Mouse (Mus musculus) heart, embryonic 13.5 days (tissue): ENCODE data around the gene Utp4. TPM values are rescaled to one million over a fixed set of nuclear protein-coding genes. Genes with fewer than 3 reads are reported as not detected.

Source experiments
- ATAC-seq: fragments of 200-750 bp; cut with Nextera tagmentation; 2 replicates; pipeline ENCODE4 v1.8.0; 2017; ENCODE audit warnings: moderate TSS enrichment; ENCODE audit not compliant: insufficient number of reproducible peaks, low FRiP score, low TSS enrichment; ENCODE audit errors: extremely low read depth
- H3K27ac ChIP-seq: fragments of 300-500 bp; sonication (generic); replicated peaks from 2 replicates; pipeline ENCODE4 v1.5.1; 2015; ENCODE audit warnings: moderate library complexity, mild to moderate bottlenecking, inconsistent platforms
- H3K27me3 ChIP-seq: fragments of 300-500 bp; sonication (generic); replicated peaks from 2 replicates; pipeline ENCODE4 v1.6.1; 2015; ENCODE audit warnings: mild to moderate bottlenecking, inconsistent platforms
- H3K36me3 ChIP-seq: fragments of 300-500 bp; sonication (generic); 2 replicates; pipeline ENCODE4 v1.6.1; 2015; ENCODE audit warnings: mild to moderate bottlenecking, inconsistent platforms
- H3K4me1 ChIP-seq: fragments of 300-500 bp; sonication (generic); 2 replicates; pipeline ENCODE4 v1.6.1; 2015; ENCODE audit warnings: inconsistent platforms
- H3K4me2 ChIP-seq: fragments of 300-500 bp; sonication (generic); 2 replicates; pipeline ENCODE4 v1.6.1; 2015; ENCODE audit warnings: inconsistent platforms, mild to moderate bottlenecking, moderate library complexity
- H3K4me3 ChIP-seq: fragments of 300-500 bp; sonication (generic); 2 replicates; pipeline ENCODE4 v1.5.1; 2015; ENCODE audit warnings: moderate library complexity, mild to moderate bottlenecking, inconsistent platforms
- H3K9ac ChIP-seq: fragments of 300-500 bp; sonication (generic); 2 replicates; pipeline ENCODE4 v1.6.1; 2015; ENCODE audit warnings: inconsistent platforms, mild to moderate bottlenecking, moderate library complexity
- H3K9me3 ChIP-seq: fragments of 300-500 bp; sonication (generic); 2 replicates; pipeline ENCODE4 v1.6.1; 2016; ENCODE audit warnings: inconsistent platforms
- WGBS: fragments of 180-500 bp; shearing (Covaris S2); methylation state at CpG from one replicate; pipeline ENCODE4 v1.1.7; 2015; ENCODE audit warnings: mixed read lengths; 5-methylcytosine and 5-hydroxymethylcytosine counted together
- polyA plus RNA-seq: library from polyadenylated mRNA; unstranded; fragments of >200 nt; fragmentation: Nextera tagmentation; extraction: Ambion mirVana; gene quantifications from 2 replicates; pipeline ENCODE4 v1.2.1, GENCODE M21; 2015

The Utp4 gene
- polyA plus RNA-seq, 1 experiment from 2014 or later, result 43.6 TPM

DNA sequence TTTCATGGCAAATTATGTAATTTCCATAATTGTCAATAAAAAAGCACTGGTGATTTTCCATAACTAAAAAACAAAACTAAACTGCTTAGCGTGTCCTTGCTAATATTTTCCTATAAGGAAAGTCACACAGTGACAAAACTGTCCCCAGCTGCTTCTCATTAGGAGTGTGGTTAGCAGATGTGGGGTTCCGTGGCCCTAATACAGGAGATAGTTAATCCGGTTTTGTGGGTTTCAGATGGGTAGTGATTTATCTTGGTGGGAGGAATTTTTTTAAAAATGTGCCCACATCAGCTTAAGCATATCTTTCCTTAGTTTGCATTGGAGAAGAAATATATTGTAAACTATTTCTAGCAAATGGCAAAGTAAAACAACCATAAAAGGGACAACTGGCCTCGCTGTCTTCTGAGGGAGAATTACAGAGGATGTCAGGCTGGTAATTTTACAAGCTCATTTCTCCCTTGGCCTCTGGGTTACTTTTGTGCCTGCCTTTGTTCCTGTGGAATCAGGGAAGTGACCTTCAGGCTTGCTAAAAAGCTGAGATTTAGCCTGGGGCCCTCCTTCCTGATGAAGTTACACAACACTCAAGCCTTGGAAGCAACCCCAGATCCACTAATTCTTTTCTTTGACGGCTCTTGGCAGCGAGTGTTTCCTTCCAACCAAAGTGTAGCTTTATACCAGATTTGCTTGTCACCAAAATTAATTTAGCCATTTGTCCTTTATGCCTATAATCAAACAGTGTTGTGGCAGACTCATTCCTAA, 35.9 kb downstream of the Utp4 start:
- ATAC-seq, result no peak

GRCm38 (mm10) chr8:106929921-106930320, 36.5 kb downstream of the Utp4 start:
- Histone ChIP-seq H3K27ac (peak overlapping the region; percentile 66), H3K27me3 (no peaks in the 10 kb centered on the region), H3K4me1 (peaks cover 23% of the 10 kb centered on the region), H3K4me3 (no peak overlapping the region), H3K9me3 (no peaks in the 10 kb centered on the region), H3K4me2 (no peak overlapping the region), H3K36me3 (no peaks in the 10 kb centered on the region), H3K9ac (no peak overlapping the region)
- no peak for ATAC-seq
- WGBS, result 73% methylated on average over 5 of the region's 5 CpGs

More for the DNA sequence above, 35.9 kb downstream of the Utp4 start:
- Histone ChIP-seq H3K4me3 (no peak overlapping the region), H3K27me3 (no peaks in the 10 kb centered on the region), H3K4me2 (no peak overlapping the region), H3K9ac (no peak overlapping the region), H3K27ac (peak overlapping the region; percentile 66), H3K36me3 (no peaks in the 10 kb centered on the region), H3K4me1 (peaks cover 27% of the 10 kb centered on the region), H3K9me3 (no peaks in the 10 kb centered on the region)
- 63% methylated on average over 6 of the region's 6 CpGs for WGBS

DNA sequence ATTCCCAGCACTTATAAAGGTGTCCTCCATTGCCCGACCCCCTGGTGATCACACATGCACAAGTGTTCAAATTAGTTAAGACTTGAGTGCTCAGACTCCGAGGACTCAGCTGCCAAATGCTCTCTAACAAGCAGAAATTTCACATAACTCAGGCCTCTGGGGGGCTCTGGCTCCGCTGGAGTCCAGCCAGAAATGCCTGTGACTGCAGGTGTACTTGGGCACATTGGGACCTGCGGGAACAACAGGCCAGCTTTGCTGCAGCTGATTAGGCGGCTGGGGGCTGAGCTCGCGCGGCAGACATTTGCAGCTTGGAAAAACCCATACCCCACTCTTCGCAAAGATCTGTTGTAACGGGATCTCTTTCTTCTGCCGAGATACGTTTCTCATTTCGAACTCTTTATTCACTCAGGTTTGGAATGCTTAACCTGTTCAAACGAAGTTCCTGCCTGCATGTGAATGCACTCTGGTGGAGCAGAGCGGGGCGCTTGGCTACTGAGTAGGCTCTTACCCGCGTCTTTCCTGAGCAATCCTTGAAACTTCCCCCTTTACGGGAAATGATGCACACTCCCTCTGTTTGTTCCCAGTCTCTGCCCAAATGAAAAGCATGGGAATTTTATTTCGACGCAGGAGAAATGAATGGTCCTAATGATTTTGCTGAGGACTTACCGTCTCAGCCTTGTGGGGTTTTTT, 39.1 kb downstream of the Utp4 start:
- WGBS, result 13% methylated on average over 22 of the region's 22 CpGs
- Histone ChIP-seq H3K9ac (peak overlapping the region; percentile 64), H3K27ac (peak overlapping the region; percentile 20; the same call in 1 of the 2 replicates)

DNA sequence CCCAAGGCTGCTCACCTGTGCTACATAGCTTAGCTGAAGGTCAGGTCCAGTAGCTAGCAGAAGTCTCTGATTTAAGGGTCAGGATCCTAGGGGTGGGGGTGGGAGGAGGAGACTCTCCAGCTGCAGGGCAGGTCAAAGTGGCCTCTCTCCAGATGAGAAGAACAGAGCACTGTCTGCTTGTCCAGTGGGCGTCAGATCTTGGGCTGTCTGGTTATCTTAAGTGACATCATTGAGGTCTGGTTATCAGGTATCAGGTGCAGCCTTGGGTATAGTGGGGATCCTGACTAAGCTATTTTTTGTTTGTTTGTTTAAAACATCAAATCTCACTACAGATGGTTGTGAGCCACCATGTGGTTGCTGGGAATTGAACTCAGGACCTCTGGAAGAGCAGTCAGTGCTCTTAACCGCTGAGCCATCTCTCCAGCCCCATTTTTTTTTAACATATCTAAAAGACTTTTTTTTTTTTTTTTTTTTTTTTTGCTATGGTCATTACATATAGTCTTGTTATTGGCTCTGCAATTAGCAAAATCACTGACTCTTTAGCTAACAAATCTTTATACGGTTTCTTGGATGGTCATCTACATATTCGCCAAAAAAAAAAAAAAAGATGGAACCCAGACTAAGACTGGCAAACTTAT, 40.2 kb downstream of the Utp4 start:
- 85% methylated on average over 4 of the region's 4 CpGs for WGBS

More for the DNA sequence above, 39.1 kb downstream of the Utp4 start:
- no peaks in the 10 kb centered on the region for H3K36me3 ChIP-seq
- H3K4me2 ChIP-seq, result peak overlapping the region; percentile 69
- peak overlapping the region; percentile 38 for H3K4me3 ChIP-seq
- H3K4me1 ChIP-seq, result peaks cover 34% of the 10 kb centered on the region
- H3K9me3 ChIP-seq, result no peaks in the 10 kb centered on the region
- ATAC-seq, result no peak
- H3K27me3 ChIP-seq, result no peaks in the 10 kb centered on the region

GRCm38 (mm10) chr8:106934226-106934977, 41.0 kb downstream of the Utp4 start:
- H3K4me1 ChIP-seq, result peaks cover 44% of the 10 kb centered on the region
- no peaks in the 10 kb centered on the region for H3K27me3 ChIP-seq
- H3K9ac ChIP-seq, result no peak overlapping the region
- H3K4me2 ChIP-seq, result no peak overlapping the region
- H3K9me3 ChIP-seq, result no peaks in the 10 kb centered on the region
- no peak overlapping the region for H3K27ac ChIP-seq
- no peak for ATAC-seq
- no peak overlapping the region for H3K4me3 ChIP-seq
- 73% methylated on average over 16 of the region's 16 CpGs for whole genome bisulfite sequencing
- H3K36me3 ChIP-seq, result no peaks in the 10 kb centered on the region

More for the DNA sequence above, 40.2 kb downstream of the Utp4 start:
- H3K27ac ChIP-seq, result no peak overlapping the region
- H3K27me3 ChIP-seq, result no peaks in the 10 kb centered on the region
- peaks cover 42% of the 10 kb centered on the region for H3K4me1 ChIP-seq
- H3K36me3 ChIP-seq, result no peaks in the 10 kb centered on the region
- H3K4me2 ChIP-seq, result no peak overlapping the region
- no peak overlapping the region for H3K4me3 ChIP-seq
- no peak for ATAC-seq
- no peak overlapping the region for H3K9ac ChIP-seq
- H3K9me3 ChIP-seq, result no peaks in the 10 kb centered on the region

DNA sequence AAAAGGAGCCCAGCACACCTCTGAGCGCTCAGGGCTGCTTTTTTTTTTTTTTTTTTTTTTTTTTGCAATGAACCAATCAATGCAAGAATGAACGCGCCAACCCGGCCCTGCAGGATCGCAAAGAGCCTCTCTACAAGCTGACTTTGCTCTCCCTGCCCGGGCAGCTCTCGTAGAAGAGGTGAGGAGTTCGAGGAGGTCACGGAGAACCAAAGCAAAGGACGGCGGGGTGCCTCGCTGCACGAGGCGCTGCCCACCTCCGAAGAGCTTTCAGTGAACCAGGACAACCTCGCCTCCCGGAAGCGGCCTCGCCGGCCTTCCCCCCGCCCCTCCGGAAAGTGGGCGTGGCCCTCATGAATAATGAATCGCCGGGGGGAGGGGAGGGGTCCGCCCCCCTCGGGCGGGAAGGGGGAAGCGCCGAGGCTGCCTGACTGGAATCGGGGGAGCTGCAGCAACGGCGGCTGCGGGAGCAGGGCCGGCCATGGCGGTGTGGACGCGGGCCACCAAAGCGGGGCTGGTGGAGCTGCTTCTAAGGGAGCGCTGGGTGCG, 42.0 kb downstream of the Utp4 start, which contains the start of gene Sntb2:
Gene Sntb2 (plus strand): TSS at position 427 of the 546 bp plus-strand sequence.
- Histone ChIP-seq H3K9me3 (no peaks in the 10 kb centered on the region), H3K27me3 (no peaks in the 10 kb centered on the region), H3K9ac (peak within 1 kb of the TSS; percentile 96), H3K4me2 (peak within 1 kb of the TSS; percentile 93), H3K36me3 (no peaks in the 10 kb centered on the region), H3K4me3 (peak within 1 kb of the TSS; percentile 95), H3K4me1 (peaks cover 41% of the 10 kb centered on the region), H3K27ac (peak within 1 kb of the TSS; percentile 91)
- WGBS, result 1% methylated on average over 40 of the region's 41 CpGs
- peak; percentile 73; the same call in 1 of the 2 replicates for ATAC-seq

- Histone ChIP-seq H3K27ac (peak overlapping the region; percentile 91), H3K4me1 (peaks cover 41% of the 10 kb centered on the region), H3K4me3 (peak overlapping the region; percentile 95), H3K36me3 (no peaks in the 10 kb centered on the region), H3K27me3 (no peaks in the 10 kb centered on the region), H3K9me3 (no peaks in the 10 kb centered on the region), H3K4me2 (peak overlapping the region; percentile 93), H3K9ac (peak overlapping the region; percentile 96)
- ATAC-seq, result peak; percentile 65; the same call in 1 of the 2 replicates
- WGBS, result under 1% methylated on average over 70 of the region's 76 CpGs
Measured at GRCm38 (mm10) chr8:106935899-106936477, 42.6 kb downstream of the Utp4 start.

DNA sequence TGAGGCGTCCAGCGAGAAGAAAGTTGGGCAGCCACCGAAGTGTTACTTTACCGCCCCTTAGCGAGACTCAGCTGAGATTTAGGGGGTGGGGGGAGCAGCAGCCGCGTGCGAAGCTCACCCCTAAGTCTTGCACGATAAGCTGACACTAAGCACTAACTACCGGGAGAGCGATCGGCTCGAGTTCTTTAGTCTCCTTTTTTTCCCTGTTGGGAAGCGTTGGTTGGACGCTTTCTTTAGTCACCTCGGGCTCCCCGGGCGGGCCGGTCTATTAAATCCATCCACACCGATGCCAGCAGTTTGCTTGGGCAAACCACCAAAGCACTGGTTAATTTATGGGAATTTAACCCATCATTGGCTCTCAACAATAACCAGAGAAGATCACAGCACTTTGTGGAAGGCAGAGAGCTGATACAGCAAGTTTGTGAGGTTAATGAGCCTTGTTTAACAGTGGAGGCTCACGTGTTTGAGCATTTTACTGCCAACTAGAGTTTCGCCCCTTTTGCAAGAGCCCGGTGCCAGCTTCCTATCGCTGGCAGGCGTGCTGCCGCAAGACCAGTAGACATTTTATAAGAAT, 43.1 kb downstream of the Utp4 start:
- Histone ChIP-seq H3K27ac (peak overlapping the region; percentile 91), H3K9ac (peak overlapping the region; percentile 96), H3K4me2 (peak overlapping the region; percentile 93), H3K27me3 (no peaks in the 10 kb centered on the region), H3K9me3 (no peaks in the 10 kb centered on the region), H3K4me1 (peaks cover 41% of the 10 kb centered on the region), H3K4me3 (peak overlapping the region; percentile 95), H3K36me3 (no peaks in the 10 kb centered on the region)
- WGBS, result 2% methylated on average over 26 of the region's 26 CpGs
- ATAC-seq, result no peak

DNA sequence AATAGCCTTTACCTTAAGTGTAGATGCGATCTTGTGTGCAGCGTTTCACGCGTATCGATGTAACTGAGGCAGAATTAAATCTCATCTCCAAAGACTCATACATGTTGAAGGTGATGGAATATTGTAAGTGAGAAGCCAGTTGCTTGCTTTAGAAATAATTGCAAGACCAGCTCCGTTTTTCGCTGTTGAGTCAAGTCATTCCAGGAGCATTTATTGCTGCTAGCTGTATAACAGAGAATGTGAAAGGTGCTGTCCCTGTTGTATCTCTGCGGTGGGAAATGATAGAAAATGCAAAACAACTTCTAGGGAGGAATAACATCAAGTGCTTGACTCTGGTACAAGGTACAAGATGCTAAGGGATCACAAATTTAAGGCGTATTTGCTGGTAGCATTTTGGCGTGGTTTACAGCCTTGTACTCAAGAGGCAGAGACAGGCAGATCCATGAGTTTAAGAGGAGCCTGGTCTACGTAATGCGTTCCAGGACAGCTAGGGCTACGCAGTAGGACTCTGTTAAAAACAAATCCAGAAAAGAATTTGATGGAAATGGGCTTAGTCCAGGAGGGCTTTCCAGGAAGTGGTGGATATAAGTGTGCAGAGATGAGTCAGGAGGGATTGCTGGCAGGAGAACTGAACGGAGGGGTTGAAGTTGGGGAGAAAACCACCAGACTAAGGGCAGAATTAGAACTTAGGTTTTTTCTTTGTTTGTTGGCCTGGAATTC, 43.8 kb downstream of the Utp4 start:
- Histone ChIP-seq H3K4me3 (peak overlapping the region; percentile 95), H3K4me1 (peaks cover 35% of the 10 kb centered on the region), H3K27me3 (no peaks in the 10 kb centered on the region), H3K9ac (peak overlapping the region; percentile 96), H3K27ac (no peak overlapping the region), H3K4me2 (peak overlapping the region; percentile 93), H3K9me3 (no peaks in the 10 kb centered on the region), H3K36me3 (no peaks in the 10 kb centered on the region)
- WGBS, result 39% methylated on average over 14 of the region's 14 CpGs
- no peak for ATAC-seq

- no peak for ATAC-seq
- H3K4me1 ChIP-seq, result peaks cover 38% of the 10 kb centered on the region
- H3K4me2 ChIP-seq, result no peak overlapping the region
- no peaks in the 10 kb centered on the region for H3K9me3 ChIP-seq
- no peaks in the 10 kb centered on the region for H3K27me3 ChIP-seq
- H3K9ac ChIP-seq, result no peak overlapping the region
- H3K4me3 ChIP-seq, result no peak overlapping the region
- no peak overlapping the region for H3K27ac ChIP-seq
- 91% methylated on average over 3 of the region's 3 CpGs for WGBS
- H3K36me3 ChIP-seq, result no peaks in the 10 kb centered on the region; the same call in 1 of the 2 replicates
Measured at GRCm38 (mm10) chr8:106941806-106942205, 48.4 kb downstream of the Utp4 start.
